Mouse (Mus musculus): Measurements from ENCODE around the gene Stxbp2.
"Not testable (repeated sequence)": the region's sequence is repeated elsewhere in the genome, so short reads cannot be mapped to it uniquely, and the experiment has no call there.

The Stxbp2 gene

DNA sequence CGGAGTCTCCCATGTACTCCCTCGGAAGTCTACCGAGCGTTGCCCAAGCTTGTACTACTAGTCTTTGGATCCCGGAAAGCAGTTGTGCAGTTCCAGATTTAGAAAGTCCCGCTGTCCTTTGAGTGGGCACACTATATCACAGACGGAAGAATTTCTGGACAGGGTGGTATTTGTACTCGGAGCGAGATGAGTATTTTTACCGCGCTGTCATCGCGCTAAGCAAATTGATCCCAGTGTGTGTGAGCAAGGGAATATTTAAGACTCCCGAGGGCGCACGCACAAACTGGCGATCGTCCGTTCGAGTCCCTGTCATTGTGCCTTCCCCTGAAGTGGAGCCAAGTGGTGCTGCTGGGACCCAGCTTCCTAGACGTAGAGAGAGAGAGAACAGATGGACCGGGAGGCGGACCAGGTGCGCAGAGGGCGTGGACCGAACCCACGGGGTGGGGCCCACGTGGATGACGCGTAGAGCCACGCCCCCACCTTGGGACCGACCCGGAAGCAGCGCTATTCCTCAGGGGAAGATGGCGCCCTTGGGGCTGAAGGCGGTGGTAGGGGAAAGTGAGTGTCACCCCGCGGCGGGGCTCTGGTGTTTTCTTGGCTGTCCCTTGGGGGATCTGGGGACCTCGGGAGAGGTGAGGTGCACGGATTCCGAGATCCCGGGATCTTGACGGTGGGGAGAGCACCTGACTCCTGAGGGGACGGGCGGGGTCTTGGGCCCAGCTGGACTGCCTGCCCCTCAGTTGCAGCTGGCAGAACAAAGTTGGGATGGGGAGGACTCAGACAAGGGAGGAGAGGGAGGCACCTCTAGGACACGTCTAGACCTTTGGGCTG, at the start of gene Stxbp2:
Gene Stxbp2 (plus strand): TSS at position 309 of the 831 bp plus-strand sequence.
- in situ Hi-C loops (cut with MboI) = no loop called here

DNA sequence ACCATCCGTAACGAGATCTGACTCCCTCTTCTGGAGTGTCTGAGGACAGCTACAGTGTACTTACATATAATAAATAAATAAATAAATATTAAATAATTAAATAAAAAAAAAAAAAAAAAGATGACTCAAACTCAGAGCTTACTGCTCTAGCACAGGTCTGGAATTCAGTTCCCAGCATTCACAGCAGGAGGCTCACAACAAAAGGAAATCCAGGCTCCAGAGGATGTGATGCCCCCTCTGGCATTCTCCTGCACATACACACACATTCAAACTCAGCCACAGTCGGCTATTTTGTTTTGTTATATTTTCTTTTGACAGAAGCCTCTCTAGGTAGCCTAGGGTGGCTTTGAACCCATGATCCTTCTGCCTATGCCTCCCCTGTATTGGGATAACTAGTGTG, 48.8 kb upstream of the Stxbp2 start:
- in situ Hi-C loops (cut with MboI) = not testable (repeated sequence)

DNA sequence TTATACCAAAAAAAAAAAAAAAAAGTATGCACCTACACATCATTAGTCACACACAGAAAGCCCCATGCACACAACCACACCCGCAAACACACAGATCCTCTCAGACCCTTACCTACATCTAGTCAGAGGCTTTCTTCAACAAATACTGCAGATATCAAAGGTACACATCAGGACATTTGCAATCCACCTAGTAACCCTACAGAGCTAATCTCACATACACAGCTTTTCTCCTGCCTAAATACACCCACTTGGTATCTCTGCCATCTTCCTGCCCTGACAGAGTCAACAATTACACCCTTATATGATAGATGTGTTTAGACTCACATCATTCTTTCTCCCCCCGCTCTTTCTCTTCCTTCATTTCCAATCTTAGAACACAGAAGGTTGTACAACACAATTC, 44.3 kb upstream of the Stxbp2 start:
- in situ Hi-C loops (cut with MboI) = no loop called here

DNA sequence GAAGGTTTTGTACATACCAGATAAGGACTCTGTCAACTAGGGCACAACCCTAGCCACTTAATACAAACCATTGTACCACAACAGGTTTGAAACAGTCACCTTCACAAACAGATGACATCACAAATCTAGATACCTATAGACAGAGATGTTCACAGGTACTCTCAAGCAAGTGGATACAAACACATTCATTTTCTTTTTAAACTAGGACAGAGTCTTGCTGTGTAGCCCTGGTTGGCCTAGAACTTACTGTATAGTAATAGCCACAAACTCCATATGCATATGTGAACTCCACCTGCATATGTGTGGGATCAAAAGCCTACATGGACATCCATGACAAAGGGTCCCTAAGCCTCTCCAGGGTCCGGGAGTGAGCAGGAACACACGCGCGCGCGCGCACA, 43.8 kb upstream of the Stxbp2 start, which contains the start of gene Camsap3:
Gene Camsap3 (plus strand): TSS at position 301 of the 398 bp plus-strand sequence.
- in situ Hi-C loops (cut with MboI) = no loop called here

DNA sequence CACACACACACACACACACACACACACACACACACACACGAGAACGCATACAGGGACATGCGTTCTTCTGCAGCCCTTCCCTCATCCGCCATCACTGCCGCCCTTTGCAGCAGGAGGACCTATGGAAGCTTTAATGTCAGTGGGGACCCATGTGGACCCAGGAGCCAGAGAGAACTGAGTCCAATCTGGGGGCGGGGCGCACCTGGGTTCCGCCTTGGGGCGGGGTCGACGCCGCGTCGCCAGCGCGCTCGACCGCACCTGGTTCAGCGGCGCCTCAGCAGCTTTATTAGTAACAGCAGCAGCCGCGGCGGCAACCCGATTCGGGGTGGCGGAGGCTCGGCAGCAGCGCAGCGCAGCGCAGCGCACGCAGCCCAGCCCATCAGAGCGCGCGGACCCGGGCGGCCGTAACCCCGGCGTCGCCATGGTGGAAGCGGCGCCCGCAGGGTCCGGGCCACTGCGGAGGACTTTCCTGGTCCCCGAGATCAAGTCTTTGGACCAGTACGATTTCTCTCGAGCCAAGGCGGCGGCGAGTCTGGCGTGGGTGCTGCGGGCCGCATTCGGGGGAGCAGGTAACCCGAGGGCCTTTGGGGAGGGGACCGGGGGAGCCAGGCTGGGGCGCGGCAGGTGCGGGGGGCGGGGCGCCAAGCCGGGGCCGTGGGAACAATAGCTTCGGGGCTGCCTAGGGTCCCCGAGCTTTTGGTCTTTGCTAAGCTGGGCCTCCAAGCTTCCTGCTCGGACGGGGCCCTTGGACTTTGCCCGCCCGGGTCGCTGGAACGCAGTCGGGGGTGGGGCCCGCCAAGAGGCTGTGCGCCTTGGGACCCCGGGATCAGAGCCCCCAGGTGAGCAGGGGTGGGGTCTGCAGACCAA, 43.1 kb upstream of the Stxbp2 start:
- in situ Hi-C loops (cut with MboI) = no loop called here

DNA sequence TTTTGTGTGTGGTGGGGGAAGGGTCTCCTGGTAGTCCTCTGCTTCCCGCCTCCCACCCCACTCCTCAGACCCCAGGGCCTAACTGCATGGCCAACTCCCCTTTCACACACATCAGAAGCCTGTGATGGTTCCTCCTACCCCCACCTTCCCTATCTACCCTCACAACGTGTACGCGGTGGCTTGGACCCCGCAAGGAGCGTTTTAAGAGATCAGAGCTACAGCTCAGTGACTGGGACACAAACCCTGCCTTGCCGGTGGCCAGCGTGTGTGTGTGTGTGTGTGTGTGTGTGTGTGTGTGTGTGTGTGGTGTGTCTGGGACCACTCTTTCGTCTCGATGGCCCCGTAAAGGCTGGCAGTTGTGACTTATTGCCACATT, 42.5 kb upstream of the Stxbp2 start:
- in situ Hi-C loops (cut with MboI) = no loop called here

DNA sequence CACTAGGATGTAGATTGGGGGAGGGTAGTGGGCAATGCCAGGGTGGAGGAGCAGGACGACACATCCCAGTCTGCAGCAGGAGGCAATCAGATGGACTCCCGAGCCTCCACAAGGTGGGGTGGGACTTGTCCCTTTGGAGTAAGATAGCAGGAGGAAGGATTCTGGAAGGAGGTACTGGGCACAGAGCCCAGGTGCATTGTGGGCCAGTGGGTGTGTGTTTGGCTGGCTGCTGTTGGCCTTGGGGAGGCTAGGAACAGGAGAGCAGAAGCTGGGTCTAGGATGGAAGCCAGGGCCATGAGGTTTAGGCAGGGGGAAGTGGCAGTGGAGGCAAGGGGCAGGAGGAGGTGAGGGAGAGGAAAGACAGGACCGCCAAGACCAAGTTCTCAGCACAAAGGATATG, 37.3 kb upstream of the Stxbp2 start:
- in situ Hi-C loops (cut with MboI) = no loop called here

DNA sequence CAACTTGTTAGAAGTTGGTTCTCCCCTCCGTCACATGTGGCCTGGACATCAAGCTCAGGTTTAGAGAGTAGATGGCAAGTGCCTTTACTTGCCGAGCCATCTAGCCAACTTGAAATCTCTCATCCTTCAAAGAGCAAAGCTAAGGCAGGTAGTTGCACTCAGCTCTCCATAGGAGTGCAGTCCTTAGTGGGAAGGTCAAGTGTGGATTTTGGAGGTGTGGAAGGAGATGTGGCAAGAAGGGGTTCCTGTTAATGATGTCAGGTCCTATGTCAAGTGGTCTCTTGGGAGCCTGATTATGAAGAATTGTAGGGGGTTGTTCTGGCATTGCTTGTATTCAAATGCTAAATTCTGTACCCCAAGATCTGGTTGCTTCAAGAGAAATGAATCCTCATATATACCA, 36.3 kb upstream of the Stxbp2 start:
- in situ Hi-C loops (cut with MboI) = no loop called here

DNA sequence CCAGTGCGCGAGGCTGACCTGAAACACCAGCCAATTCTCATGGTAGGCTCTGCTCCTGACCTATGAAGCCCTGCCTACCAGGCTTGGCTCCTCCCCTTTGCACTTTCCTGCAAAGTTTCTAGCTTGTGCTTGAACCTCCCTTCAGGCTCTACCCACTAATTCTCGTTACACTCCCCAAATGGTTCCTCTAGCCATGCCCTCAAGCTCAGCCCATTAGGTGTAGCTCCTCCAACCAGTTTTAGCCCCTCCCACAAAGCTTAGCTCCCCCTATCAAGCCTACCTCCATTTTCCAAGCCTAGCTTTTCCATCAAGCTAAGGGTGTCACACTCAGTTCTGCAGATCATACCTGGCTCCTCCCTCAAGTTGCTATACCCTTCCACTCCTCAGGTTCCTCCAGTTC, 32.7 kb upstream of the Stxbp2 start:
- in situ Hi-C loops (cut with MboI) = no loop called here

DNA sequence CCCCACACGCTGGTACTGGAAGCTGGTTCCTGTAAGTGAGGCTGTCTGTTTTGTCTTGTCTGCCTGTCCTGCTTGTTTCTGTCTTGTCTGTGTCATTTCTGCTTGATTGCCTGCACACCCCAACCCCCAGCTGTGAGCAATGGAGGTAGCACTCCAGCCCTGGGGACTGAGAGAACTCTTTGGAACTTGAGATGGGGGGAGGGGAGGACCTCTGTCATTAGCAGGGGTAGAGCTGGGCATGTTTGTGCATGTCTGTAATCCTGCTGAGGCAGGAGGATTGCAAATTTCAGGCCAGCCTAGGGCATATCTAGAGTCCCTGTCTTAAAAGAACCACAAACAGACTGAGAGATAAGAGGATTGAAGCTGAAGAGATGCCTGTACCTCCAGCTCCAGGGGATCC, 31.5 kb upstream of the Stxbp2 start:
- in situ Hi-C loops (cut with MboI) = no loop called here

DNA sequence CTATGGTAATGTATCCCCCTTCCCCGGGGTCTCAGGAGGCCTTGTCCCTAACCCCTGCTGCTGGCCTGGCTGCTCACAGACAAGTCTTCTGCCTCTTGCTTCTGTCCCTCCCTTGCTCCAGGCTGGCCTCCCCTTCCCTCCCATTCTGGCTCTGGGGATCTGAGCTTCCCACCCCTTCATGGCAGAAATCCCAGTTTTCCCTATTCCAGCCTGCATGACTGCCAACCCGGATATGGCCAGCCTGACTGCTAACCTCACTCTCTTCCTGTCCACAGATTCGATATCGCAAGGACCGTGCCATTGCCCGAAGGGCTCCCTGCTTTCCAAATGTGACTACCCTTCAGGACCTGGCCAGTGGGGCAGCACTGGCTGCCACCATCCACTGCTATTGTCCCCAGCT, 30.4 kb upstream of the Stxbp2 start:
- in situ Hi-C loops (cut with MboI) = no loop called here

DNA sequence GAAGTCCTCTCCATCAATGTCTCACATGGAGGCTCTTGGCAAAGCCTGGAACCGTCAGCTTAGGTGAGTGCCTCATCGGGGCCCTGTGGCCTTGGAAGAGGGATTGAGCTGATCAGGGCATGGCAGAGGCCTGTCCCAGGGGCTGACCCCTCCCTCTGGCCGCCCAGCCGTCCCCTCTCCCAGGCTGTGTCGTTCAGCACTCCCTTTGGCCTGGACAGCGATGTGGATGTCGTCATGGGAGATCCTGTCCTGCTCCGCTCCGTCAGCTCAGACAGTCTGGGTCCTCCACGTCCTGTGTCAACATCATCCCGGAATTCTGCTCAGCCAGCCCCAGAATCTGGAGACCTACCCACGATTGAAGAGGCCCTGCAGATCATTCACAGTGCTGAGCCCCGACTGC, 27.3 kb upstream of the Stxbp2 start:
- in situ Hi-C loops (cut with MboI) = no loop called here

DNA sequence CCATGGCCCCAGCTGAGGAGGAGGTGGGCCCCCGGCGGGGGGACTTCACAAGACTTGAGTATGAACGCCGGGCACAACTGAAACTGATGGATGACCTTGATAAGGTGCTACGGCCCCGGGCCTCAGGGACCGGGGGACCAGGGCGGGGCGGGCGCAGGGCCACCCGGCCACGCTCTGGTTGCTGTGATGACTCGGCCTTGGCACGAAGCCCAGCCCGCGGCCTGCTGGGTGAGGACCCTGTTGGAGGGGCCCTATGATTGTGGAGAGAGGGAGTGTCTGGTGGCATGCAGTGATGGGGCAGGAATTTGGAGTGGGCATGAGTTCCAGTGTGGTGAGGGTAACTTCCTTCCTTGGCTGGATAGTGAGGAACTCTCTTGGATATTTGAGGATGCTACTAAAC, 24.2 kb upstream of the Stxbp2 start:
- in situ Hi-C loops (cut with MboI) = no loop called here

DNA sequence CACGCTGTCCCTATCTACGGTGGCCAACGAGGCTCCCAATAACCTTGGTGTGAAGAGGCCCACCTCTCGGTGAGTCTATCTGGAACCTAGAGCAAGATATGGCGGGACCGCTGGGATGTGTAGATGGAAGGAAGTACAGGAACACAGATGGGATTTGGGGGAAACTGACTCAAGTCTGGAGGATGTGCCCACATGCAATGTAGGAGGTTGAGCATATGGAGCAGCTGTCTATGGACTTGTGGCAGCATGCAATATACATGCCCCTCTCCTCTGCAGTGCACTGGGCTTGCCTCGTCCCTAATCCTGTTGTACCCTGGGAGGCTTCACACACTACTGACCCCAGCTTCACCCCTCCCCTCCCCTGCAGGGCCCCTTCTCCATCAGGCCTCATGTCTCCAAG, 22.9 kb upstream of the Stxbp2 start:
- in situ Hi-C loops (cut with MboI) = no loop called here

DNA sequence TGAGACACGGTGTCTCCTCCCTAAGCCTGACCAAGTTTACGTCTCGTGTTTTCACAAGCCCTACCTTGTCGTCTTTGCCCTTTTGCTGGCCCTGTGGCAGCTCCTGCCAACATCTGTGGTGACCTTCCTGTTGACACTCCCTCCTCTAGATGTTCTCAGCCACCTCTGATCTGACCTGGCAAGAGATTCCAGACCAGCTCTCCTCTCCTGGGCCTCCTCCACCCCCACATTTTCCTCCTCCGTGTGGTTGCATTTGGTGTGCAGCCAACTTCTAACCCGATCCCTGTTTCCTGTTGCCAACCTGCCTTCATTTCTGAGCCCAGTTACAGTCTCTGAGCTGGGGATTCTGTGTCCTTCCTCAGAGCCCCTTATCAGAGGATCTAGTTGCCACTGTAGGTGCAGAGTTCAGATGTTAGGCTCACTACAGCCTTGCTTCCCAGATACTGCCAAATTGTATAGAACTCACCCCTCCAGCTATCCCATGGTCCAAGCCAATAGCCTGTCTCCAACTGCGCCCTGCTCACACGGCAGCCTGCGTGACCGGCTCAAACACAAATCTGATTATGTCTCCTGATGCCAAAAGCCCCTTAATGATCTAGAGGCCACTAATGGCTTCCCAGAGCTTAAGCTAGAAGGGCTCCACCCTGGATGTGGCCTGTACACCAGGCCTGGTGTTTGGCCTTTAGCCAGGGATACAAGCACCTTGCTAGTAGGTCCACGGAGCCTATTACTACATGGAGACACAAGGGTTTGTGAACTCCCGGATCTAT, 21.5 kb upstream of the Stxbp2 start:
- in situ Hi-C loops (cut with MboI) = no loop called here

DNA sequence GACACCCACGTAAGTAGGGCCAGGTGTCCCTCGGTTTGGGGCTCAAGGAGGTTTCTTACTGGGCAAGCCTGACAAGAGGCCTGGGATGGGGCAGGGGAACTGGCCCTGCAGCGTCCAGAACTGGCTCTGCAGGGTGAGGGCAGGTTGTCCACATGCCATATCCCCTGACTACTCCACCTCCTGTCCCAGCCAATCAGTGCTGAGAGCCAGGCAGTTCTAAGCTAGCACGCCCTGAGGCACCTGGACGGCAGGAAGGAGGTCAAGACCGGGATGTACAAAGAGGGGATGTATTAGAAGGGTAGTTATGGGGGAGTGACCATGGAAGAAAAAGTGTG, 21.0 kb upstream of the Stxbp2 start:
- in situ Hi-C loops (cut with MboI) = no loop called here

DNA sequence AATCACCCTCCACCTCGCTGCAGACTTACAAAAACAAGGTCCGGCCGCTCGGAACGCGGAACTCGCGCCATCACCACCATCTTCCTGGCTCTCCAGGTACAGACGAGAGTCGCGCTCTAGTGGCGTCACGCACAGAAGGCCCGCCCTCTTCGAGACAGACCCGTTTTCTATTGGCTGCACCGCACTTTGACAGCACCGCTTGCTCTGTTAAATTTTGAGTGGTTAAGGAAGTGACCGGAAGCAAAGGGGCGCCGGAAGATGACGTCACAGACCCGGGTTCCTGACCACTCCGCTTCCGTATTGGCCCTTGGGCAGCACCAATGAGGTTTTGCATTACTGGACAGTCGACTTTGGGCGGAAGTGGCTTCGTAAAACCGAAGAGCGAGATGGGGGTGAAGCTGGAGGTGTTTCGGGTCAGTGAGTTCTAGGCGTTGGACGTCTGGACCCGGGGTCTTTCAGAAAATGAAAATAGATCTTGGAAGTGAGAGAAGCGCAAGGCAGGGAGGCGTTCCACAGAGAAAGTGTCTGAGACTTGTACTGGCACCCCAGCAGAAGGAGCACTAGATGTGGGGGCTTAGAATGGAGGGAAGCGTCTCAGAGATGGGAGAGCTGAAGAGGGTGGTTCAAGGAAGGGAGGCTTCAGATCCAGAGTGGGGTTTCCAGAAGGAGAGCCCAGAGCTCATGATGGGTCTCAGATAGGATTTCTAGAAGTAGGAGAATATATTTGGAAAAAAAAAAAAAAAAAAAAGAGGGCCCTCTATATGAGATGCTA, 9.4 kb upstream of the Stxbp2 start, which contains the start of the genes Xab2 and Pet100:
Gene Xab2 (minus strand): TSS at position 118 of the 772 bp plus-strand sequence.
Gene Pet100 (plus strand): TSS at position 350 of the 772 bp plus-strand sequence.
- in situ Hi-C loops (cut with MboI) = no loop called here

DNA sequence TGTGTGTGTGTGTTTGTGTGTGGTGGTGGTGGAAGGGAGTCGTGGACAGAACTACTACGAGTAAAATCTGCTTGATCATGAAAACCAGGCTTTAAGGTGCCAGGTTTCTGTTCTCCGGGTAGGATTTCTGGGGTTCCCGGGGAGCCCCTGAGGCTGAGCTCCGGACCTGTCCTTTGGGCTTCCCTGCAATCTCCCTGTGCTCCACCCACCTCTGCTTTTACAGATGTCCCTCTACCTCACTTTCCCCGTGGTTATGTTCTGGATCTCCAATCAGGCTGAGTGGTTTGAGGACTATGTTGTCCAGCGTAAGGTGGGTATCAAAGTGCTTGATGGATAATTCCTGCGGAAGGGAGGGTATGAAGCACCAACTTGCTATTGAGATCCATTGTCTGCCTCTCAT, 8.6 kb upstream of the Stxbp2 start:
- in situ Hi-C loops (cut with MboI) = no loop called here

DNA sequence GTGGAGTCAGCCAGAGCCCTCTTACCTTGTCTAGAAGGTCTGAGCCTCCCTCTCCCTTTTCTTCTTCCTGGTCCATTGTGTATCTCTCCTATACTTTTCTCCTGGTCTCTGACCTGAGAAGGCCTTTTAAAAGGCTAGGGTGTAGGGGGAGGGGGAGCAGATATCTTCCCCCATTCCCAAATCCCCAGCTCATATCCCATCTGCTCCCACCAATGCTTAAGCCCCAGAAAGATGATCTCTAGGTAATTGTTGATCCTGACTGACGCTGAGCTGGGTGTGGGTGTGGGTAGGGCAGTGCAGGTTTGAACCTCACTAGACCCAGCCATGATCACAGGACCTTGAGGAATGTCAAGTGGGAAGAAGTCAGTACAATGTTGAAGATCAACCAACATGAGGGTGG, 5.3 kb upstream of the Stxbp2 start, which contains the start of gene Pcp2:
Gene Pcp2 (minus strand): TSS at position 101 of the 400 bp plus-strand sequence.
- in situ Hi-C loops (cut with MboI) = loop anchor here (5.0 kb wide), 1 partner anchor 47 kb away; the partner anchor contains the start of gene Fcor

DNA sequence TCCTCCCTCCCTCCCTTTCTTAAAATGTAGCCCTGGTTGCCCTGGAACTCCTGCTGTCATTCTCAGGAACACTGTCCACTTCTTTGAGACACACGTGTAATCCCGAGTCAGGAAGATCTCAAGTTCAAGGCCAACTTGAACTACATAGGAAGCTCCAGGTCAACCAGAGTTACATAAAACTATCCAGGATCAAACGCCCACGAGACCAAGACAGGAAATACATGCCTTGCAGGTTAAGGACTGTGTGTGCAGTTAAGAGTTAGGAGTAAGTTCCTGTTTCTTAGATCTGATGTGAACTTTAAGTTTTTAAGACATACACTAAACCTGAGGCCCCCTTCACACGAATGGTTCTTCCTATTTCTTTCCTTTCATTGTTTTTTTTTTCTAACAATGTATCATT, 3.8 kb upstream of the Stxbp2 start:
- in situ Hi-C loops (cut with MboI) = loop anchor here (5.0 kb wide), 1 partner anchor 45 kb away; the partner anchor contains the start of gene Fcor

DNA sequence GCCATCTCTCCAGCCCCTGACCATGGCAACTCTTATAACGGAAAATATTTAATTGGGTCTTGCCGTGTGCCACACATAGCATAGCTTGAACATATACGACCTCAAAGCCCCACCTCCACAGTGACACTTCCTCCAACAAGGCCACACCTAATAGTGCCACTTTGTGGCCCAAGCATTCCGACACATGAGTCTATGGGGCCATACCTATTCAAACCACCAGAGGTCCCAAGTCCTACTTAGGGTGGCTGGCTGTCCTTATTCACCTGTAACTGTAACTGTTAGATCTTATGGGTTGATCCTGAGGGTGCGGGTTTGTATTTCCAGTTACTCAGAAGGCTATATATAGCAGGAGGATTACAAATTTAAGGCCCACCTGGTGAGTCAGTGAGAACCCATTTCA, 2.7 kb upstream of the Stxbp2 start:
- in situ Hi-C loops (cut with MboI) = loop anchor here (5.0 kb wide), 1 partner anchor 44 kb away; the partner anchor contains the start of gene Fcor

All from mature B cell (primary cell).